Mouse (Mus musculus) neural tube, embryonic 15.5 days (tissue): ENCODE results near the gene Vps25. TPM values are rescaled to one million over a fixed set of nuclear protein-coding genes. Genes with fewer than 3 reads are reported as not detected.

Source experiments
- ATAC-seq: fragments of 200-750 bp; cut with Nextera tagmentation; 2 replicates; pipeline ENCODE4 v1.8.0; 2017; ENCODE audit warnings: mild to moderate bottlenecking, moderate TSS enrichment, moderate library complexity; ENCODE audit not compliant: low FRiP score
- H3K27ac ChIP-seq: fragments of 300-500 bp; sonication (generic); replicated peaks from 2 replicates; pipeline ENCODE4 v1.5.1; 2015; ENCODE audit warnings: mild to moderate bottlenecking, inconsistent platforms
- H3K27me3 ChIP-seq: fragments of 300-500 bp; sonication (generic); replicated peaks from 2 replicates; pipeline ENCODE4 v1.6.1; 2015; ENCODE audit warnings: inconsistent platforms
- H3K36me3 ChIP-seq: fragments of 300-500 bp; sonication (generic); 2 replicates; pipeline ENCODE4 v1.6.1; 2015; ENCODE audit warnings: inconsistent platforms
- H3K4me1 ChIP-seq: fragments of 300-500 bp; sonication (generic); 2 replicates; pipeline ENCODE4 v1.6.1; 2015; ENCODE audit warnings: inconsistent platforms
- H3K4me2 ChIP-seq: fragments of 300-500 bp; sonication (generic); 2 replicates; pipeline ENCODE4 v1.6.1; 2015; ENCODE audit warnings: inconsistent platforms, mild to moderate bottlenecking, moderate library complexity
- H3K4me3 ChIP-seq: fragments of 300-500 bp; sonication (generic); replicated peaks from 2 replicates; pipeline ENCODE4 v1.5.1; 2015; ENCODE audit warnings: mild to moderate bottlenecking, inconsistent platforms
- H3K9ac ChIP-seq: fragments of 300-500 bp; sonication (generic); replicated peaks from 2 replicates; pipeline ENCODE4 v1.6.1; 2015; ENCODE audit warnings: mild to moderate bottlenecking, inconsistent platforms
- H3K9me3 ChIP-seq: fragments of 300-500 bp; sonication (generic); replicated peaks from 2 replicates; pipeline ENCODE4 v1.6.1; 2016; ENCODE audit warnings: inconsistent platforms
- WGBS: fragments of 180-500 bp; shearing (Covaris S2); methylation state at CpG from one replicate; pipeline ENCODE4 v1.1.7; 2015; ENCODE audit warnings: mixed read lengths; 5-methylcytosine and 5-hydroxymethylcytosine counted together
- polyA plus RNA-seq: library from polyadenylated mRNA; unstranded; fragments of >200 nt; fragmentation: Nextera tagmentation; extraction: Ambion mirVana; gene quantifications from 2 replicates; pipeline ENCODE4 v1.2.1, GENCODE M21; 2015

Vps25 gene
- polyA plus RNA-seq, 1 experiment from 2014 or later = 123 TPM

GRCm38 (mm10) chr11:101230061-101230511 lies 23.4 kb upstream of the Vps25 start:
- WGBS = 33% methylated on average over 2 of the region's 2 CpGs
- Histone ChIP-seq H3K27ac (peak overlapping the region; percentile 76), H3K4me2 (no peak overlapping the region), H3K9ac (no peak overlapping the region), H3K4me3 (no peak overlapping the region), H3K9me3 (no peaks in the 10 kb centered on the region), H3K36me3 (no peaks in the 10 kb centered on the region), H3K27me3 (no peaks in the 10 kb centered on the region; the same call in 1 of the 2 replicates), H3K4me1 (peaks cover 36% of the 10 kb centered on the region)
- no peak for ATAC-seq

GRCm38 (mm10) chr11:101230526-101230925 lies 23.0 kb upstream of the Vps25 start:
- no peak overlapping the region for H3K4me3 ChIP-seq
- H3K27me3 ChIP-seq = no peaks in the 10 kb centered on the region; the same call in 1 of the 2 replicates
- ATAC-seq = no peak
- H3K9me3 ChIP-seq = no peaks in the 10 kb centered on the region
- H3K4me2 ChIP-seq = peak overlapping the region; percentile 20
- H3K9ac ChIP-seq = no peak overlapping the region
- WGBS = 20% methylated on average over 5 of the region's 5 CpGs
- H3K27ac ChIP-seq = peak overlapping the region; percentile 76
- peaks cover 32% of the 10 kb centered on the region for H3K4me1 ChIP-seq
- no peaks in the 10 kb centered on the region for H3K36me3 ChIP-seq

- no peaks in the 10 kb centered on the region; the same call in 1 of the 2 replicates for H3K27me3 ChIP-seq
- H3K36me3 ChIP-seq = no peaks in the 10 kb centered on the region
- ATAC-seq = no peak
- no peak overlapping the region for H3K9ac ChIP-seq
- 9% methylated on average over 18 of the region's 18 CpGs for WGBS
- H3K27ac ChIP-seq = peak overlapping the region; percentile 76
- H3K9me3 ChIP-seq = no peaks in the 10 kb centered on the region
- H3K4me1 ChIP-seq = peaks cover 29% of the 10 kb centered on the region
- H3K4me3 ChIP-seq = no peak overlapping the region
- peak overlapping the region; percentile 20 for H3K4me2 ChIP-seq
Observed at GRCm38 (mm10) chr11:101230991-101231871, 22.3 kb upstream of the Vps25 start.

- Histone ChIP-seq H3K27ac (peak overlapping the region; percentile 76), H3K4me2 (peak overlapping the region; percentile 20; the same call in 1 of the 2 replicates)
Observed at GRCm38 (mm10) chr11:101232010-101232839, 21.3 kb upstream of the Vps25 start.

GRCm38 (mm10) chr11:101233240-101233639 lies 20.3 kb upstream of the Vps25 start:
- no peak for ATAC-seq
- WGBS = 85% methylated on average over 1 of the region's 1 CpGs
- H3K4me1 ChIP-seq = peaks cover 25% of the 10 kb centered on the region

More at GRCm38 (mm10) chr11:101232010-101232839, 21.3 kb upstream of the Vps25 start:
- Histone ChIP-seq H3K4me1 (peaks cover 25% of the 10 kb centered on the region), H3K27me3 (no peaks in the 10 kb centered on the region; the same call in 1 of the 2 replicates), H3K9ac (no peak overlapping the region), H3K4me3 (no peak overlapping the region), H3K9me3 (no peaks in the 10 kb centered on the region), H3K36me3 (no peaks in the 10 kb centered on the region)
- WGBS = 62% methylated on average over 6 of the region's 6 CpGs
- ATAC-seq = no peak

GRCm38 (mm10) chr11:101234124-101234523 lies 19.4 kb upstream of the Vps25 start:
- peaks cover 25% of the 10 kb centered on the region for H3K4me1 ChIP-seq
- no peaks in the 10 kb centered on the region for H3K36me3 ChIP-seq
- H3K4me3 ChIP-seq = no peak overlapping the region
- no peak for ATAC-seq
- no peaks in the 10 kb centered on the region for H3K9me3 ChIP-seq
- H3K9ac ChIP-seq = no peak overlapping the region
- H3K27me3 ChIP-seq = no peaks in the 10 kb centered on the region
- no peak overlapping the region for H3K4me2 ChIP-seq
- no peak overlapping the region for H3K27ac ChIP-seq

More at GRCm38 (mm10) chr11:101233240-101233639, 20.3 kb upstream of the Vps25 start:
- no peaks in the 10 kb centered on the region for H3K9me3 ChIP-seq
- no peaks in the 10 kb centered on the region; the same call in 1 of the 2 replicates for H3K27me3 ChIP-seq
- H3K36me3 ChIP-seq = no peaks in the 10 kb centered on the region
- H3K4me3 ChIP-seq = no peak overlapping the region
- no peak overlapping the region for H3K9ac ChIP-seq
- no peak overlapping the region for H3K27ac ChIP-seq
- no peak overlapping the region for H3K4me2 ChIP-seq

- peaks cover 15% of the 10 kb centered on the region for H3K4me1 ChIP-seq
Observed at GRCm38 (mm10) chr11:101235429-101235828, 18.1 kb upstream of the Vps25 start.

GRCm38 (mm10) chr11:101236782-101237181 lies 16.7 kb upstream of the Vps25 start:
- WGBS = 95% methylated on average over 5 of the region's 5 CpGs
- Histone ChIP-seq H3K4me2 (no peak overlapping the region), H3K27me3 (no peaks in the 10 kb centered on the region), H3K27ac (no peak overlapping the region), H3K36me3 (no peaks in the 10 kb centered on the region), H3K9me3 (no peaks in the 10 kb centered on the region), H3K4me1 (peaks cover 2% of the 10 kb centered on the region; the same call in 1 of the 2 replicates), H3K9ac (no peak overlapping the region), H3K4me3 (no peak overlapping the region)
- no peak for ATAC-seq

More at GRCm38 (mm10) chr11:101235429-101235828, 18.1 kb upstream of the Vps25 start:
- Histone ChIP-seq H3K27ac (no peak overlapping the region), H3K4me3 (no peak overlapping the region), H3K36me3 (no peaks in the 10 kb centered on the region), H3K9ac (no peak overlapping the region), H3K9me3 (no peaks in the 10 kb centered on the region), H3K27me3 (no peaks in the 10 kb centered on the region), H3K4me2 (no peak overlapping the region)
- no peak for ATAC-seq

- Histone ChIP-seq H3K9me3 (no peaks in the 10 kb centered on the region), H3K27ac (no peak overlapping the region), H3K4me1 (no peaks in the 10 kb centered on the region), H3K27me3 (no peaks in the 10 kb centered on the region), H3K4me3 (no peak overlapping the region), H3K9ac (no peak overlapping the region), H3K4me2 (no peak overlapping the region), H3K36me3 (no peaks in the 10 kb centered on the region)
- ATAC-seq = no peak
- 72% methylated on average over 5 of the region's 5 CpGs for WGBS
Observed at GRCm38 (mm10) chr11:101238071-101238647, 15.3 kb upstream of the Vps25 start.

GRCm38 (mm10) chr11:101245071-101245470 lies 8.4 kb upstream of the Vps25 start:
- Histone ChIP-seq H3K4me3 (no peak overlapping the region; the same call in 1 of the 2 replicates), H3K9me3 (no peaks in the 10 kb centered on the region), H3K4me2 (peak overlapping the region; percentile 92; the same call in 1 of the 2 replicates), H3K4me1 (peaks cover 16% of the 10 kb centered on the region), H3K27ac (no peak overlapping the region), H3K9ac (no peak overlapping the region), H3K36me3 (no peaks in the 10 kb centered on the region), H3K27me3 (peaks cover 36% of the 10 kb centered on the region)
- 24% methylated on average over 4 of the region's 4 CpGs for WGBS
- no peak for ATAC-seq
